Mouse (Mus musculus) cortical plate, adult 2 months (tissue): ENCODE data around the gene Orm1. TPM values are rescaled to one million over a fixed set of nuclear protein-coding genes. Genes with fewer than 3 reads are reported as not detected.

ENCODE experiments used
- H3K27ac ChIP-seq: fragments of 200-500 bp; 2 replicates; pipeline ENCODE4 v1.5.1; 2012; ENCODE audit warnings: low read length, control low read depth, inconsistent platforms; ENCODE audit not compliant: insufficient read depth
- H3K4me1 ChIP-seq: fragments of 200-500 bp; 2 replicates; pipeline ENCODE4 v1.6.1; 2011; ENCODE audit warnings: low read length; ENCODE audit not compliant: control insufficient read depth, insufficient read depth
- H3K4me3 ChIP-seq: fragments of 200-500 bp; 2 replicates; pipeline ENCODE4 v1.5.1; 2011; ENCODE audit warnings: mild to moderate bottlenecking, low read length, control low read depth; ENCODE audit not compliant: insufficient read depth
- CTCF ChIP-seq: fragments of 200-500 bp; IDR thresholded peaks from 2 replicates; pipeline ENCODE4 v1.5.1; 2011; ENCODE audit warnings: mild to moderate bottlenecking, control low read depth, low read length; ENCODE audit not compliant: insufficient read depth; ENCODE audit errors: extremely low read depth
- POLR2A ChIP-seq: fragments of 200-500 bp; IDR thresholded peaks from 2 replicates; pipeline ENCODE4 v1.6.1; 2011; ENCODE audit warnings: mild to moderate bottlenecking, low read length, control low read depth; ENCODE audit not compliant: insufficient read depth; ENCODE audit errors: extremely low read depth
- polyA plus RNA-seq: library from polyadenylated mRNA; depleted of rRNA; stranded (reverse); fragments of >200 nt; gene quantifications from 2 replicates; pipeline ENCODE4 v1.2.3, GENCODE M21; 2012

Orm1 gene
- polyA plus RNA-seq, 1 experiment, result not detected

DNA sequence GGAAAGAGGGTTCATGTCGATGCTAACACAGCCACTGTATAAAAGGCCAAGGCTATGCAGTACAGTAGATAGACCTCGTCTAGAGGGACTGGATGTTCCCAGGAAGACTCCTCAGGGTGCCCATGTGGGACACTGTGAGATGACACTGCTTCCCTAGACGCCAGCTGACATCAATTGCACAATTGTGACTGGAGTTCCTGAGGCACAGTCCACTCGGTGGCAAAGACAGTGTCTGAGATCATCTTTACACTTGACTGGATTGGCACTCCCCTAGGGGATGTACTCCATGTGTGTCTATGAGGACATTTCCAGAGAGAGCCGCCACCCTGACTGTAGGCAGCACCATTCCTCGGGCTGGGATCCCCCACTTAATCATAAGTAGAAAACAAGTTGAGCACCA, 4.2 kb downstream of the Orm1 start:
- Histone ChIP-seq H3K27ac (no peak overlapping the region), H3K4me1 (no peaks in the 10 kb centered on the region), H3K4me3 (no peak overlapping the region)
- TF ChIP-seq CTCF, result no peak
- TF ChIP-seq POLR2A, result no peak

- no peak within 1 kb of the TSS for H3K27ac ChIP-seq
- TF ChIP-seq POLR2A (no peak), CTCF (no peak)
- no peaks in the 10 kb centered on the region for H3K4me1 ChIP-seq
- no peak within 1 kb of the TSS for H3K4me3 ChIP-seq
These were observed 11.7 kb downstream of the Orm1 start, which contains the start of gene Orm3 for GRCm38 (mm10) chr4:63355877-63356665. Orm3 (plus strand) TSS chr4:63356162.

DNA sequence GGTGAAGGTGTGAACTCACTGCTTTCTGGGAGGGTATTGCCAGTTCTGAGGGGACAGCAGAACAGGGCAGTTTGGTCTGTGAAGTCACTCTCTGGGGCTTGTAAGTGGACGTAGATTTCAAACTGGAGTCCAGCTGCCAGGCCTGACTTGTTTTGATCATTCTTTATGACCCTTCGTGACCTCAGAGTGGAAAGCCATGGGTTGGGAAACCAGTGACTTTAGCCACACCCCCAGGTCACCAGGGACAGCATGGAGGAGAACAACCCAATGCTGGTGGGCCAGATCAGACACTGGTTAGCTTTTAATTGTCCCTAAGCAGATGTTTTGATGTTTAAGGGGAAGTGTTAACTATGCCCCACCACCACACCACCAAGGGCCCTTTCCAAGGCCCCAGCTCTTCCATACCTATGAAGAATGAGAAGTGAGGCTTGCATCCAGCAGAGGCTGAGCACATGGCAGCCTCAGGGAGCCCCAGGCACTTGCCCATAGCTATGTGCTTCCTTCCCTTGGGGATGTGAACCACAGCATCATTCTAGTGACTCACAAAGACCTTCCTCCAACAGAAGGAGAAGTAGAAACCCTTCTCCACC, 12.7 kb downstream of the Orm1 start:
- H3K4me3 ChIP-seq, result no peak overlapping the region
- no peak overlapping the region for H3K27ac ChIP-seq
- no peaks in the 10 kb centered on the region for H3K4me1 ChIP-seq
- TF ChIP-seq POLR2A (no peak), CTCF (no peak)

DNA sequence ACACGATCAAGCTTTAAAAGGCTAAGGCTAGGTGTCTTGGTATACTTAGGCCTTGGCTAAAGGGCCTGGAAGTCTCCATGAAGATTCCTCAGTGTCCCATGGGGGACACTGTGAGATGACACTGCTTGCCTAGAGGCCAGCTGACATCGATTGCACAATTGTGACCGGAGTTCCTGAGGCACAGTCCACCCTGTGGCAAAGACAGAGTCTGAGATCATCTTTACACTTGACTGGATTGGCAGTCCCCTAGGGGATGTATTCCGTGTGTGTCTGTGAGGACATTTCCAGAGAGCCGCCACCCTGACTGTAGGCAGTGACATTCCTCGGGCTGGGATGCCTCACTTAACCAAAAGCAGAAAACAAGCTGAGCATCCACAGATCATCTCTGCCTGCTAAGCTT, 15.5 kb downstream of the Orm1 start:
- Histone ChIP-seq H3K4me1 (no peaks in the 10 kb centered on the region), H3K27ac (no peak overlapping the region), H3K4me3 (no peak overlapping the region)
- TF ChIP-seq POLR2A (no peak), CTCF (no peak)

- Histone ChIP-seq H3K4me1 (no peaks in the 10 kb centered on the region), H3K4me3 (no peak within 1 kb of the TSS), H3K27ac (no peak within 1 kb of the TSS)
- TF ChIP-seq POLR2A, result no peak
- TF ChIP-seq CTCF, result no peak
These were observed 17.8 kb downstream of the Orm1 start, which contains the start of gene Orm2 for GRCm38 (mm10) chr4:63362150-63362549. Orm2 (plus strand) TSS chr4:63362449.

DNA sequence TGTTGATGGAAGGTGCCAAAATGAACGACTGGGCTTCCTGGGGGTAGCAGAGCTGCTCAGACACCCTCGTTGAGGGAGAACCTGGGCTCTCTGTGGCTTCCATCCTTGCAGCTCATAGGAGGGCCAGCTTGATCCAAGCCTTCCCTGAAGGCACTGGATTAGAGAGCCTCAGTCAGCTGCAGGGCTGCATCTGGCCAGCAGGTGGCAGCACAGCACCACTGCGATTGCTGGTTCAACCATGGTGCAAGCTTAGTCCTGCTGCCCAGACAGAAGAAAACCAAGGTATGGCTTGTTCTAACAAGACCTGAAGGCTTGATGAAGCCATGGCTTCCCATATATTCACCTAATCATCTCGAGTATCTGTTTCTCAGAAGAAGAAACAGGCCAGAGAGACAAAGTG, 24.2 kb downstream of the Orm1 start:
- Histone ChIP-seq H3K4me3 (no peak overlapping the region), H3K4me1 (no peaks in the 10 kb centered on the region), H3K27ac (no peak overlapping the region)
- no peak for TF ChIP-seq POLR2A
- peak; percentile 98 for TF ChIP-seq CTCF

DNA sequence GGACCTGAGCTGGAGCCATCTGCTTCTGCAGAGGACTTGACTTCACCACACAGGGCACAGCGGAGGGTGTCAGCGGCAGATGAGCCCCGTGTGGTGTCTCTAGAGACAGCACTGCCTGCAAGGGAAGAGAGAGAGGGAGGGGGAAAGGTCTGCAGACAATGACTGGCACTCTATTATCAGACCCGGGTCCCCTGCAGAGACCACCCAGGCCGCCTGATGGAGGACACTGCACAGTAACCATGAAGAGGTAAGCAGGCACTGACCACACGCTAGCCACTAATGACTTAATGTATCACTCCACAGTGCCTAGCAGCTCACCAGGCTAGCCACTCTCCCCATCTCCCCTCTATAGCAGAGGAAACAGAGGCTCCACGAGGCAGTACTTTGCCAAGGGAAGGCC, 26.5 kb downstream of the Orm1 start:
- Histone ChIP-seq H3K4me1 (no peaks in the 10 kb centered on the region), H3K4me3 (no peak overlapping the region), H3K27ac (no peak overlapping the region)
- TF ChIP-seq CTCF (no peak), POLR2A (no peak)

GRCm38 (mm10) chr4:63371890-63372289, 27.5 kb downstream of the Orm1 start:
- Histone ChIP-seq H3K4me3 (no peak overlapping the region), H3K27ac (no peak overlapping the region), H3K4me1 (no peaks in the 10 kb centered on the region)
- TF ChIP-seq POLR2A (no peak), CTCF (peak; percentile 53)

GRCm38 (mm10) chr4:63373404-63373803, 29.0 kb downstream of the Orm1 start:
- no peak overlapping the region for H3K4me3 ChIP-seq
- no peaks in the 10 kb centered on the region for H3K4me1 ChIP-seq
- H3K27ac ChIP-seq, result no peak overlapping the region
- no peak for TF ChIP-seq CTCF
- TF ChIP-seq POLR2A, result no peak

- Histone ChIP-seq H3K4me3 (no peak overlapping the region), H3K27ac (no peak overlapping the region), H3K4me1 (no peaks in the 10 kb centered on the region)
- TF ChIP-seq POLR2A, result no peak
These were observed 30.0 kb downstream of the Orm1 start for GRCm38 (mm10) chr4:63374331-63374730.
